Comparison of ENCODE assay signal across 8 mouse cellular contexts in genomic region chr14:116926404-116927171, GRCm38 (mm10). TPM values are rescaled to one million over a fixed set of nuclear protein-coding genes. Genes with fewer than 3 reads are reported as not detected.
DNase-seq lines count a peak whose midpoint lies in the region; ATAC-seq lines count a peak whose summit lies in the region.

No protein-coding gene starts in this region.

- H3K9me3 ChIP-seq in hindbrain, embryonic 15.5 days = no peaks in the 10 kb centered on the region

- peak overlapping the region; percentile 67 for H3K4me2 ChIP-seq in hindbrain, embryonic 15.5 days

- H3K36me3 ChIP-seq in hindbrain, embryonic 15.5 days = no peaks in the 10 kb centered on the region

- peak overlapping the region; percentile 58 for H3K4me3 ChIP-seq in hindbrain, embryonic 15.5 days

- peak overlapping the region; percentile 58 for H3K9ac ChIP-seq in hindbrain, embryonic 15.5 days

- WGBS in hindbrain, embryonic 15.5 days = 0% methylated on average over 52 of the region's 52 CpGs

- peak; percentile 38 for ATAC-seq in common myeloid progenitor, adult 5-6 weeks (replicated peaks; ENCODE audit: low read depth, poor library complexity, severe bottlenecking)
- peak; percentile 87 for ATAC-seq in hindbrain, embryonic 15.5 days (ENCODE audit: low FRiP score, low read depth)
- no peak for ATAC-seq in monocyte, adult 5-6 weeks (replicated peaks; ENCODE audit: insufficient number of reproducible peaks, low FRiP score, low TSS enrichment, poor library complexity, severe bottlenecking)

- peaks cover 19% of the 10 kb centered on the region for H3K4me1 ChIP-seq in hindbrain, embryonic 15.5 days (replicated peaks)

- H3K27ac ChIP-seq in hindbrain, embryonic 15.5 days (replicated peaks) = peak overlapping the region; percentile 92

- no peaks in the 10 kb centered on the region for H3K27me3 ChIP-seq in hindbrain, embryonic 15.5 days

- peak; percentile 47 to 88 for DNase-seq in adrenal gland, adult (ENCODE audit: inconsistent age in 2 of 2, low spot score in 1 of 2)
- peak; percentile 5 to 23 for DNase-seq in gastrocnemius, adult 8-10 months (ENCODE audit: low spot score in 2 of 2)
- peak; percentile 41 to 60 for DNase-seq in left cerebral cortex, adult 8-10 months (ENCODE audit: low spot score in 2 of 2)
- peak; percentile 68 to 75 for DNase-seq in lung, postnatal 4 days
- DNase-seq in right cerebral cortex, postnatal 10 days (ENCODE audit: low spot score in 2 of 2) = peak; percentile 82 to 85

RNA-seq across cellular contexts. Expression of gene Gpc6, which starts 1.5 kb away (rescaled TPM):
- not detected in 2 replicates for total RNA-seq in common myeloid progenitor, adult 5-6 weeks (2017)
- 1 to 10 TPM; 1.1 to 3.0 (median 1.2) TPM for total RNA-seq in gastrocnemius, adult 8-10 months (2022)
- polyA plus RNA-seq in hindbrain, embryonic 15.5 days (2015; fragmentation: Nextera tagmentation; extraction: Ambion mirVana) = 19.6 and 22.1 TPM in 2 replicates
- 10 to 100 TPM; 12.5 to 15.9 (median 15.6) TPM for total RNA-seq in left cerebral cortex, adult 8-10 months (2022)
- not detected in 3 replicates for total RNA-seq in monocyte, adult 5-6 weeks (2017)

Comparison
In these comparisons a context has a peak if more than half of its experiments do, and no peak if none do; other contexts are left out.
1. DNase-seq: peak in every context shown above with its lines; median percentile 84 in right cerebral cortex, postnatal 10 days; 72 in lung, postnatal 4 days; 68 in adrenal gland, adult; 50 in left cerebral cortex, adult 8-10 months; 14 in gastrocnemius, adult 8-10 months.